Mouse (Mus musculus): Measurements from ENCODE around the gene Mex3a. TPM values are rescaled to one million over a fixed set of nuclear protein-coding genes. Genes with fewer than 3 reads are reported as not detected.
A peak's percentile ranks its signal among the peaks of the same experiment; 100 is the strongest.

The Mex3a gene
- polyA plus RNA-seq, 1 experiment from 2014 or later: 18.6 TPM

DNA sequence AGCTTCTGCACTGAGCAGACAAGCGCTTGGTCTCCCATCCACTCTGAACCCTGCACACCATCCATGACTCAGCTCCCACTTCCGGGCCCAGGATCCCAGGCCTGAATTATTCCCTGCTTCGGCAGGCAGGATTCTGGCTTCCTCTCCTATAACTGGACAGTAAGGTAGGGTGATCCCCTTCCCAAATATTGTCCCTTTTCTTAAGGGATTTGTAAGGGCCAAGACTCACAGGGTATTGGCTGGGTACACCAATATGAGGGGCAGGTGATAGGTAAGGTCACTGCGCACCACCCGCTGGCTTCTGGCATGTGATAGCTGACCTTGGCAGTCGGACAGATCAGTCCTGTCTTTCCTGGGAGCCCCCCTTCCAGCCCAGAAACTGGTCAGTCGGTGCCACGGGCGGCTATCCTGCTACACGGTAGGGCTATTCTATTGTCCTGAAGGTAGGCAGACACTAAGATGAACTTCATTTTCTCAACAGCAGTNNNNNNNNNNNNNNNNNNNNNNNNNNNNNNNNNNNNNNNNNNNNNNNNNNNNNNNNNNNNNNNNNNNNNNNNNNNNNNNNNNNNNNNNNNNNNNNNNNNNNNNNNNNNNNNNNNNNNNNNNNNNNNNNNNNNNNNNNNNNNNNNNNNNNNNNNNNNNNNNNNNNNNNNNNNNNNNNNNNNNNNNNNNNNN is 36.3 kb upstream of the Mex3a start:
- peaks cover 51% of the 10 kb centered on the region for H3K4me1 ChIP-seq (ENCODE audit: insufficient read depth, low read length)
- no peaks in the 10 kb centered on the region for H3K9me3 ChIP-seq (ENCODE audit: low read length)
- no peak for ATAC-seq (ENCODE audit: low FRiP score, low TSS enrichment)
- no peak overlapping the region; the same call in 1 of the 2 replicates for H3K9ac ChIP-seq (replicated peaks; ENCODE audit: low read length)
- 78% methylated on average over 10 of the region's 10 CpGs for WGBS
- no peaks in the 10 kb centered on the region for H3K27me3 ChIP-seq (ENCODE audit: insufficient read depth, low read length)
- H3K27ac ChIP-seq (ENCODE audit: low read length): no peak overlapping the region
- H3K36me3 ChIP-seq (ENCODE audit: insufficient read depth, low read length): no peaks in the 10 kb centered on the region
- H3K4me3 ChIP-seq (ENCODE audit: low read length): no peak overlapping the region
- H3K4me2 ChIP-seq (replicated peaks; ENCODE audit: low read depth, low read length): no peak overlapping the region

- 76% methylated on average over 4 of the region's 4 CpGs for WGBS
- no peak overlapping the region for H3K27ac ChIP-seq (ENCODE audit: low read length)
- no peak overlapping the region for H3K4me3 ChIP-seq (ENCODE audit: low read length)
- H3K4me1 ChIP-seq (ENCODE audit: insufficient read depth, low read length): peaks cover 57% of the 10 kb centered on the region
- no peak overlapping the region for H3K9ac ChIP-seq (replicated peaks; ENCODE audit: low read length)
- H3K36me3 ChIP-seq (ENCODE audit: insufficient read depth, low read length): no peaks in the 10 kb centered on the region
- H3K4me2 ChIP-seq (replicated peaks; ENCODE audit: low read depth, low read length): no peak overlapping the region
- no peaks in the 10 kb centered on the region for H3K9me3 ChIP-seq (ENCODE audit: low read length)
- no peak for ATAC-seq (ENCODE audit: low FRiP score, low TSS enrichment)
- no peaks in the 10 kb centered on the region for H3K27me3 ChIP-seq (ENCODE audit: insufficient read depth, low read length)
Measured at GRCm38 (mm10) chr3:88499580-88499979, 32.6 kb upstream of the Mex3a start.

DNA sequence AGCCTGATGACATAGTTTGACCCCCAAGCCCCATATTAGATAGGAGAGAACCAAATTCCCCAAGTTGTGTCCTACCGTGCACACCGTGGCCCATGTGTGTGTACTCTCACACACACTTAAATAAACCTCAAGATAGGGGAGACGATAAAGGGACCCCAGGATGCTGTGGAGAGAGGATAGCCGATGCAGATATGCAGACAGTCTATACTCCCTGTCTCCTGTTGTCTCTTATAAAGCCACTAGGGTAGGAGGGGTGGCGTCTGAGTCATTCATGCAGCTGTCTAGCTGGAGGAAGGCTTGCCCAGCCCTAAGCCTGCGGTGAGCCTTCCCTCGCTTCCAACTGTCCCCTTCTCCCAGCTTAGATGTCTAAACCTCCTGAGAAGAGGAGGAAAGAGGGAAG is 32.1 kb upstream of the Mex3a start:
- H3K4me1 ChIP-seq (ENCODE audit: insufficient read depth, low read length): peaks cover 53% of the 10 kb centered on the region
- H3K36me3 ChIP-seq (ENCODE audit: insufficient read depth, low read length): no peaks in the 10 kb centered on the region
- H3K4me3 ChIP-seq (ENCODE audit: low read length): no peak overlapping the region
- no peaks in the 10 kb centered on the region for H3K27me3 ChIP-seq (ENCODE audit: insufficient read depth, low read length)
- ATAC-seq (ENCODE audit: low FRiP score, low TSS enrichment): no peak
- no peak overlapping the region for H3K9ac ChIP-seq (replicated peaks; ENCODE audit: low read length)
- WGBS: 92% methylated on average over 7 of the region's 7 CpGs
- no peaks in the 10 kb centered on the region for H3K9me3 ChIP-seq (ENCODE audit: low read length)
- H3K27ac ChIP-seq (ENCODE audit: low read length): no peak overlapping the region
- no peak overlapping the region for H3K4me2 ChIP-seq (replicated peaks; ENCODE audit: low read depth, low read length)

DNA sequence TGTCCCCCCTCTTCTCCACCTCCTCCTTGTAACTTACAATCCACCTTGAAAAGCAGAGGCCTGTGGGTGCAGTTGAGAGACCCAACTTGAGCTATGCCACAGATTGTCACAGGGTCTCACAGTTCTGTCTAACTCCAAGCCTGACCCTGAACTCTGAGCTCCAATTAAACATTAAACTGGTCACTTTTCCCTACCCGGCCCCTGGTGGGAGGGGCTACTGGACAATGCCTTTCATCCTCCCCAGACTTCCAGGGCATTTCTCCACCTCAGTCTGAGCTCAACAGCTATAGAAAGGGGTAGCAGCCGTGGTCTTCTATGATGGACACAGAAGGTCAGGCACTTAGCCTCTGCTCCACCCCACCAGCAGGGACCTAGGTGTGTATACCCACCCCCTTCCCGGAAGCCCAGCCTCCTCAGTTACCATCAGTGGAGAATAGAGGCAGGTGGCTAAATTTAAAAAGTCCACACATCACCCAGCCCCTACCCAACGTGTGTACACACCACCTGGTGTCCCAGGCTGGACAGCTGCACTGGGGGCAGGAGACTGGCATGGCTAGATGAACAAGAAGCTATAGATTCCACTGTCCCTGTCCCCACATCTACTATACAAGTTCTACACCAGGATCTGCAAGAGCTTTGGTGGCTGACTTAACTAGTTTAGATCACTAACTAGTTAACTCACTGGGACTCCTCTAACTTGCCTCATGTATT is 31.4 kb upstream of the Mex3a start:
- peaks cover 46% of the 10 kb centered on the region for H3K4me1 ChIP-seq (ENCODE audit: insufficient read depth, low read length)

GRCm38 (mm10) chr3:88501366-88502030 is 30.7 kb upstream of the Mex3a start:
- Histone ChIP-seq H3K4me3 (ENCODE audit: low read length) (peak overlapping the region; percentile 72), H3K4me2 (replicated peaks; ENCODE audit: low read depth, low read length) (peak overlapping the region; percentile 96), H3K27ac (ENCODE audit: low read length) (peak overlapping the region; percentile 79), H3K27me3 (ENCODE audit: insufficient read depth, low read length) (no peaks in the 10 kb centered on the region), H3K9me3 (ENCODE audit: low read length) (no peaks in the 10 kb centered on the region), H3K36me3 (ENCODE audit: insufficient read depth, low read length) (no peaks in the 10 kb centered on the region), H3K4me1 (ENCODE audit: insufficient read depth, low read length) (peaks cover 39% of the 10 kb centered on the region), H3K9ac (replicated peaks; ENCODE audit: low read length) (peak overlapping the region; percentile 78)
- WGBS: 58% methylated on average over 6 of the region's 6 CpGs
- ATAC-seq (ENCODE audit: low FRiP score, low TSS enrichment): no peak

More for the DNA sequence above, 31.4 kb upstream of the Mex3a start:
- no peaks in the 10 kb centered on the region for H3K36me3 ChIP-seq (ENCODE audit: insufficient read depth, low read length)
- peak overlapping the region; percentile 78 for H3K9ac ChIP-seq (replicated peaks; ENCODE audit: low read length)
- no peaks in the 10 kb centered on the region for H3K9me3 ChIP-seq (ENCODE audit: low read length)
- no peaks in the 10 kb centered on the region for H3K27me3 ChIP-seq (ENCODE audit: insufficient read depth, low read length)
- WGBS: 45% methylated on average over 4 of the region's 4 CpGs
- peak overlapping the region; percentile 72; the same call in 1 of the 2 replicates for H3K4me3 ChIP-seq (ENCODE audit: low read length)
- H3K4me2 ChIP-seq (replicated peaks; ENCODE audit: low read depth, low read length): peak overlapping the region; percentile 96
- H3K27ac ChIP-seq (ENCODE audit: low read length): peak overlapping the region; percentile 79; the same call in 1 of the 2 replicates
- 0 out of 2 replicates have a peak, but pooled peaks have one; percentile 5 for ATAC-seq (ENCODE audit: low FRiP score, low TSS enrichment)

GRCm38 (mm10) chr3:88502031-88502571 is 30.1 kb upstream of the Mex3a start:
- peaks cover 41% of the 10 kb centered on the region for H3K4me1 ChIP-seq (ENCODE audit: insufficient read depth, low read length)
- peak overlapping the region; percentile 72 for H3K4me3 ChIP-seq (ENCODE audit: low read length)
- H3K27me3 ChIP-seq (ENCODE audit: insufficient read depth, low read length): no peaks in the 10 kb centered on the region
- peak overlapping the region; percentile 78 for H3K9ac ChIP-seq (replicated peaks; ENCODE audit: low read length)
- no peaks in the 10 kb centered on the region for H3K9me3 ChIP-seq (ENCODE audit: low read length)
- peak overlapping the region; percentile 96 for H3K4me2 ChIP-seq (replicated peaks; ENCODE audit: low read depth, low read length)
- H3K36me3 ChIP-seq (ENCODE audit: insufficient read depth, low read length): no peaks in the 10 kb centered on the region
- peak; percentile 9 for ATAC-seq (ENCODE audit: low FRiP score, low TSS enrichment)
- WGBS: 15% methylated on average over 11 of the region's 11 CpGs
- H3K27ac ChIP-seq (ENCODE audit: low read length): peak overlapping the region; percentile 79

- Histone ChIP-seq H3K27ac (ENCODE audit: low read length) (peak overlapping the region; percentile 79), H3K9ac (replicated peaks; ENCODE audit: low read length) (peak overlapping the region; percentile 78), H3K9me3 (ENCODE audit: low read length) (no peaks in the 10 kb centered on the region), H3K4me1 (ENCODE audit: insufficient read depth, low read length) (peaks cover 45% of the 10 kb centered on the region), H3K4me2 (replicated peaks; ENCODE audit: low read depth, low read length) (peak overlapping the region; percentile 96), H3K4me3 (ENCODE audit: low read length) (peak overlapping the region; percentile 72), H3K27me3 (ENCODE audit: insufficient read depth, low read length) (no peaks in the 10 kb centered on the region), H3K36me3 (ENCODE audit: insufficient read depth, low read length) (no peaks in the 10 kb centered on the region)
- under 1% methylated on average over 55 of the region's 55 CpGs for WGBS
- peak; percentile 92 for ATAC-seq (ENCODE audit: low FRiP score, low TSS enrichment)
Measured at GRCm38 (mm10) chr3:88502641-88503504, 29.3 kb upstream of the Mex3a start.

GRCm38 (mm10) chr3:88503505-88503863 is 28.7 kb upstream of the Mex3a start:
- Histone ChIP-seq H3K27ac (ENCODE audit: low read length) (peak overlapping the region; percentile 79), H3K4me1 (ENCODE audit: insufficient read depth, low read length) (peaks cover 45% of the 10 kb centered on the region), H3K4me2 (replicated peaks; ENCODE audit: low read depth, low read length) (peak overlapping the region; percentile 96), H3K27me3 (ENCODE audit: insufficient read depth, low read length) (no peaks in the 10 kb centered on the region), H3K4me3 (ENCODE audit: low read length) (peak overlapping the region; percentile 72), H3K9ac (replicated peaks; ENCODE audit: low read length) (peak overlapping the region; percentile 37; the same call in 1 of the 2 replicates), H3K36me3 (ENCODE audit: insufficient read depth, low read length) (no peaks in the 10 kb centered on the region), H3K9me3 (ENCODE audit: low read length) (no peaks in the 10 kb centered on the region)
- ATAC-seq (ENCODE audit: low FRiP score, low TSS enrichment): no peak; the same call in 1 of the 2 replicates
- 14% methylated on average over 4 of the region's 4 CpGs for WGBS

Measured in kidney, embryonic 16.5 days (tissue).